Mouse (Mus musculus): Measurements from ENCODE around the gene Gm14085. TPM values are rescaled to one million over a fixed set of nuclear protein-coding genes. Genes with fewer than 3 reads are reported as not detected.

Gene Gm14085
- polyA plus RNA-seq, 1 experiment from 2014 or later, result not detected

DNA sequence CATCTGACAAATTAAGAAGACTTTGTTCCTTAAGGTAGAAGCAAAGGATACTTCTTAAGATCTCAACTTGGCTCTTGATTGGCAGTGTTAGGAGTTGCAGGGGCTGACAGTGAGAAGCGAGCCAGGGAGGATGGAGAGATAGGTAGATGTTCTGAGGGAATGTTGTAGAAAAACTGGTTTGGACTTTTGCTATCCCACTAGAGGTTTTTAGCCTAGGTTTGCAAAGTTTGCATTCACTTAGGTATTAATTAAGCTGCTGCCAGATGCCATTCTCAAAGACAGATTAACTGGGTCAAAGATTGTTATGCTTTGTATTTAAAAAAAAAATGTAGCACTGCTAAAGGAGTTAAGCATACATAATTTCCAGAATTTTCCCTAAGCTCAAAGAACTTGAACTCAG lies 92.6 kb downstream of the Gm14085 start:
- Histone ChIP-seq H3K9me3 (ENCODE audit: low read depth, low read length) (no peaks in the 10 kb centered on the region), H3K4me2 (no peak overlapping the region), H3K27me3 (ENCODE audit: insufficient read depth, low read length) (no peaks in the 10 kb centered on the region), H3K9ac (no peak overlapping the region), H3K4me3 (ENCODE audit: low read depth, low read length) (no peak overlapping the region), H3K36me3 (ENCODE audit: insufficient read depth) (no peaks in the 10 kb centered on the region), H3K4me1 (ENCODE audit: insufficient read depth) (peaks cover 9% of the 10 kb centered on the region; the same call in 1 of the 2 replicates), H3K27ac (ENCODE audit: low read depth) (no peak overlapping the region)
- WGBS, result 73% methylated on average over 1 of the region's 1 CpGs
- TF ChIP-seq CTCF (IDR thresholded peaks at IDR 0.05; ENCODE audit: low read depth), result no peak
- DNase-seq (no peak), ATAC-seq (ENCODE audit: insufficient read depth) (no peak)

Other genes starting within 250 kb of the Gm14085 start
- gene Duox2, start 186.5 kb upstream of the Gm14085 start, polyA plus RNA-seq (2014; fragmentation: Nextera tagmentation; extraction: Ambion mirVana), result 0.07 TPM in 1 of 2 replicates, not detected in the other
- 0.11 TPM in 1 of 2 replicates, not detected in the other for gene Duoxa2, start 186.0 kb upstream of the Gm14085 start, polyA plus RNA-seq (2014; fragmentation: Nextera tagmentation; extraction: Ambion mirVana)
- not detected in 2 replicates for gene Duoxa1, start 171.2 kb upstream of the Gm14085 start, polyA plus RNA-seq (2014; fragmentation: Nextera tagmentation; extraction: Ambion mirVana)
- gene Duox1, start 169.3 kb upstream of the Gm14085 start, polyA plus RNA-seq (2014; fragmentation: Nextera tagmentation; extraction: Ambion mirVana), result not detected in 2 replicates
- gene Shf, start 115.8 kb upstream of the Gm14085 start, polyA plus RNA-seq (2014; fragmentation: Nextera tagmentation; extraction: Ambion mirVana), result 3.7 and 5.1 TPM in 2 replicates
- gene Slc28a2, start 58.5 kb upstream of the Gm14085 start, polyA plus RNA-seq (2014; fragmentation: Nextera tagmentation; extraction: Ambion mirVana), result 0.12 and 0.26 TPM in 2 replicates
- gene Gatm, start 126.4 kb downstream of the Gm14085 start, polyA plus RNA-seq (2014; fragmentation: Nextera tagmentation; extraction: Ambion mirVana), result 6.1 and 6.9 TPM in 2 replicates
- not detected in 2 replicates for gene AA467197, start 152.0 kb downstream of the Gm14085 start, polyA plus RNA-seq (2014; fragmentation: Nextera tagmentation; extraction: Ambion mirVana)
- 11.1 and 12.9 TPM in 2 replicates for gene Slc30a4, start 217.7 kb downstream of the Gm14085 start, polyA plus RNA-seq (2014; fragmentation: Nextera tagmentation; extraction: Ambion mirVana)